In genomic region chr3:86916626-86917025, GRCm38 (mm10) we compare ENCODE assay signal across 19 mouse cellular contexts. TPM values are rescaled to one million over a fixed set of nuclear protein-coding genes. Genes with fewer than 3 reads are reported as not detected.
DNase-seq lines count a peak whose midpoint lies in the region; ATAC-seq and TF ChIP-seq lines count a peak whose summit lies in the region.
"Had no signal": no experiment of that assay in that cellular context is flagged by ENCODE, and none has a peak within 500 bp of the region (broad histone marks: within the 10 kb centered on the region; RNA-seq: fewer than 3 reads in every experiment).

No protein-coding gene starts in this region.

- ATAC-seq in forebrain, embryonic 16.5 days, result no peak
- ATAC-seq in midbrain, embryonic 14.5 days (ENCODE audit: low FRiP score, low TSS enrichment), result no peak
- ATAC-seq in granulocyte monocyte progenitor cell, adult 5-6 weeks (replicated peaks; ENCODE audit: poor library complexity, severe bottlenecking), result no peak
- no peak for ATAC-seq in megakaryocyte-erythroid progenitor cell, adult 5-6 weeks (replicated peaks; ENCODE audit: low FRiP score, low TSS enrichment, poor library complexity, severe bottlenecking)
- ATAC-seq: inflammation-experienced regulatory T-cells, adult 6 months; liver, postnatal 0 days; Patski had no signal

- no peak for DNase-seq in layer of hippocampus, adult 2 months (ENCODE audit: low spot score in 2 of 2)
- no peak for DNase-seq in layer of hippocampus, postnatal 14 days (ENCODE audit: low spot score in 2 of 2)
- DNase-seq in midbrain, embryonic 14.5 days, result no peak
- DNase-seq in right cerebral cortex, postnatal 4 days, result no peak
- DNase-seq: cerebellum, adult 9-11 months; gastrocnemius, postnatal 10 days; heart, postnatal 10 days; kidney, adult 8-10 months; kidney, postnatal 36 days; liver, postnatal 0 days; thymus, postnatal 4 days had no signal

- no peaks in the 10 kb centered on the region for H3K27me3 ChIP-seq in forebrain, embryonic 16.5 days (replicated peaks; ENCODE audit: control insufficient read depth, insufficient read depth, low read length)
- H3K27me3 ChIP-seq in midbrain, embryonic 14.5 days (ENCODE audit: control insufficient read depth, insufficient read depth, low read length), result no peaks in the 10 kb centered on the region
- H3K27me3 ChIP-seq: Patski had no signal

- 97% methylated on average over 4 of the region's 4 CpGs for WGBS in forebrain, embryonic 16.5 days
- 94% methylated on average over 4 of the region's 4 CpGs for WGBS in midbrain, embryonic 14.5 days

- no peak for TF ChIP-seq CTCF in layer of hippocampus, adult 2 months (conservative IDR thresholded peaks at IDR 0.05)

- H3K9ac ChIP-seq in forebrain, embryonic 16.5 days (replicated peaks; ENCODE audit: low read depth, low read length), result no peak overlapping the region
- H3K9ac ChIP-seq in midbrain, embryonic 14.5 days (replicated peaks; ENCODE audit: low read length), result no peak overlapping the region
- H3K9ac ChIP-seq: embryonic facial prominence, embryonic 15.5 days; limb, embryonic 15.5 days; liver, postnatal 0 days had no signal

- H3K36me3 ChIP-seq in forebrain, embryonic 16.5 days (ENCODE audit: control insufficient read depth, insufficient read depth), result 0 out of 2 replicates have a peak, but pooled peaks cover 2% of the 10 kb centered on the region
- no peaks in the 10 kb centered on the region for H3K36me3 ChIP-seq in midbrain, embryonic 14.5 days (ENCODE audit: control insufficient read depth, insufficient read depth, low read length)
- H3K36me3 ChIP-seq: embryonic facial prominence, embryonic 15.5 days; heart, embryonic 10.5 days; limb, embryonic 15.5 days had no signal

- peak overlapping the region; percentile 73 for H3K4me2 ChIP-seq in forebrain, embryonic 16.5 days (ENCODE audit: low read length)
- peak overlapping the region; percentile 36 for H3K4me2 ChIP-seq in midbrain, embryonic 14.5 days (ENCODE audit: low read length)
- H3K4me2 ChIP-seq: embryonic facial prominence, embryonic 15.5 days; limb, embryonic 15.5 days had no signal

- H3K4me3 ChIP-seq in layer of hippocampus, adult 2 months, result peak overlapping the region; percentile 27
- H3K4me3 ChIP-seq in forebrain, embryonic 16.5 days (replicated peaks; ENCODE audit: low read length), result peak overlapping the region; percentile 13
- no peak overlapping the region for H3K4me3 ChIP-seq in midbrain, embryonic 14.5 days (replicated peaks; ENCODE audit: low read depth, low read length)
- H3K4me3 ChIP-seq: embryonic facial prominence, embryonic 15.5 days; heart, embryonic 10.5 days; limb, embryonic 15.5 days had no signal

- peak overlapping the region; percentile 51; the same call in 1 of the 2 replicates for H3K27ac ChIP-seq in layer of hippocampus, adult 2 months
- no peak overlapping the region for H3K27ac ChIP-seq in forebrain, embryonic 16.5 days (ENCODE audit: low read length)
- no peak overlapping the region for H3K27ac ChIP-seq in midbrain, embryonic 14.5 days (replicated peaks; ENCODE audit: low read depth, low read length)
- H3K27ac ChIP-seq: embryonic facial prominence, embryonic 15.5 days; heart, embryonic 10.5 days; limb, embryonic 15.5 days had no signal

- H3K9me3 ChIP-seq in forebrain, embryonic 16.5 days (ENCODE audit: control insufficient read depth, low read length), result no peaks in the 10 kb centered on the region
- no peaks in the 10 kb centered on the region for H3K9me3 ChIP-seq in midbrain, embryonic 14.5 days (ENCODE audit: control insufficient read depth, low read length)
- H3K9me3 ChIP-seq: embryonic facial prominence, embryonic 15.5 days; heart, embryonic 10.5 days; limb, embryonic 15.5 days had no signal

- H3K4me1 ChIP-seq in forebrain, embryonic 16.5 days (replicated peaks; ENCODE audit: control insufficient read depth, insufficient read depth, low read length), result peaks cover 35% of the 10 kb centered on the region
- peaks cover 27% of the 10 kb centered on the region for H3K4me1 ChIP-seq in midbrain, embryonic 14.5 days (ENCODE audit: control insufficient read depth, insufficient read depth, low read length)

RNA-seq across cellular contexts. Expression of gene Dclk2, which starts 4.0 kb away (rescaled TPM):
- 100 to 1,000 TPM; 103 to 113 TPM for total RNA-seq in layer of hippocampus, adult 2 months (2021)
- 100 to 1,000 TPM; 129 to 130 TPM for total RNA-seq in layer of hippocampus, postnatal 14 days (2021)
- 102 and 104 TPM in 2 replicates for polyA plus RNA-seq in forebrain, embryonic 16.5 days (2015; fragmentation: Nextera tagmentation; extraction: Ambion mirVana)
- 78.9 and 91.1 TPM in 2 replicates for polyA plus RNA-seq in midbrain, embryonic 14.5 days (2014; fragmentation: Nextera tagmentation; extraction: Ambion mirVana)
- 0.62 and 1.6 TPM in 2 replicates for total RNA-seq in granulocyte monocyte progenitor cell, adult 5-6 weeks (2014; fragmentation: Nextera tagmentation)
- under 0.01 and 0.30 TPM in 2 replicates for total RNA-seq in granulocyte monocyte progenitor cell, adult 5-6 weeks (2017)
- total RNA-seq in megakaryocyte-erythroid progenitor cell, adult 5-6 weeks (2014; fragmentation: Nextera tagmentation), result 2.9 and 3.1 TPM in 2 replicates
- total RNA-seq in megakaryocyte-erythroid progenitor cell, adult 5-6 weeks (2017), result 0.99 and 4.1 TPM in 2 replicates

Comparison
In these comparisons a context has a peak if more than half of its experiments do, and no peak if none do; other contexts are left out.
1. RNA of gene Dclk2, which starts 4.0 kb away (total RNA-seq): 129 to 130 TPM in layer of hippocampus, postnatal 14 days and 103 to 113 TPM in layer of hippocampus, adult 2 months; 0.99 to 4.1 TPM in megakaryocyte-erythroid progenitor cell, adult 5-6 weeks and under 0.01 to 1.6 TPM in granulocyte monocyte progenitor cell, adult 5-6 weeks; every median in the first group is over 10 times any median in the second.